Mouse (Mus musculus) forebrain, embryonic 15.5 days (tissue): ENCODE results near the gene Cntnap2. TPM values are rescaled to one million over a fixed set of nuclear protein-coding genes. Genes with fewer than 3 reads are reported as not detected.

ENCODE experiments used
- ATAC-seq: fragments of 200-750 bp; cut with Nextera tagmentation; replicated peaks from 2 replicates; pipeline ENCODE4 v1.8.0; 2017; ENCODE audit warnings: mild to moderate bottlenecking, moderate TSS enrichment, moderate library complexity
- H3K27ac ChIP-seq: fragments of 300-500 bp; sonication (generic); replicated peaks from 2 replicates; pipeline ENCODE4 v1.5.1; 2015; ENCODE audit warnings: mild to moderate bottlenecking, inconsistent platforms
- H3K27me3 ChIP-seq: fragments of 300-500 bp; sonication (generic); 2 replicates; pipeline ENCODE4 v1.6.1; 2015; ENCODE audit warnings: inconsistent platforms
- H3K36me3 ChIP-seq: fragments of 300-500 bp; sonication (generic); 2 replicates; pipeline ENCODE4 v1.6.1; 2015; ENCODE audit warnings: mild to moderate bottlenecking, inconsistent platforms
- H3K4me1 ChIP-seq: fragments of 300-500 bp; sonication (generic); 2 replicates; pipeline ENCODE4 v1.6.1; 2015; ENCODE audit warnings: inconsistent platforms
- H3K4me2 ChIP-seq: fragments of 300-500 bp; sonication (generic); replicated peaks from 2 replicates; pipeline ENCODE4 v1.6.1; 2015; ENCODE audit warnings: mild to moderate bottlenecking, inconsistent platforms
- H3K4me3 ChIP-seq: fragments of 300-500 bp; sonication (generic); 2 replicates; pipeline ENCODE4 v1.5.1; 2015; ENCODE audit warnings: mild to moderate bottlenecking, inconsistent platforms
- H3K9ac ChIP-seq: fragments of 300-500 bp; sonication (generic); replicated peaks from 2 replicates; pipeline ENCODE4 v1.6.1; 2015; ENCODE audit warnings: mild to moderate bottlenecking, inconsistent platforms
- H3K9me3 ChIP-seq: fragments of 300-500 bp; sonication (generic); 2 replicates; pipeline ENCODE4 v1.6.1; 2016; ENCODE audit warnings: inconsistent platforms
- WGBS: fragments of 180-500 bp; shearing (Covaris S2); methylation state at CpG from one replicate; pipeline ENCODE4 v1.1.7; 2015; ENCODE audit warnings: mixed read lengths; 5-methylcytosine and 5-hydroxymethylcytosine counted together
- polyA plus RNA-seq: library from polyadenylated mRNA; unstranded; fragments of >200 nt; fragmentation: Nextera tagmentation; extraction: Ambion mirVana; gene quantifications from 2 replicates; pipeline ENCODE4 v1.2.1, GENCODE M21; 2015

Gene Cntnap2
- polyA plus RNA-seq, 1 experiment from 2014 or later: 67.0 TPM

DNA sequence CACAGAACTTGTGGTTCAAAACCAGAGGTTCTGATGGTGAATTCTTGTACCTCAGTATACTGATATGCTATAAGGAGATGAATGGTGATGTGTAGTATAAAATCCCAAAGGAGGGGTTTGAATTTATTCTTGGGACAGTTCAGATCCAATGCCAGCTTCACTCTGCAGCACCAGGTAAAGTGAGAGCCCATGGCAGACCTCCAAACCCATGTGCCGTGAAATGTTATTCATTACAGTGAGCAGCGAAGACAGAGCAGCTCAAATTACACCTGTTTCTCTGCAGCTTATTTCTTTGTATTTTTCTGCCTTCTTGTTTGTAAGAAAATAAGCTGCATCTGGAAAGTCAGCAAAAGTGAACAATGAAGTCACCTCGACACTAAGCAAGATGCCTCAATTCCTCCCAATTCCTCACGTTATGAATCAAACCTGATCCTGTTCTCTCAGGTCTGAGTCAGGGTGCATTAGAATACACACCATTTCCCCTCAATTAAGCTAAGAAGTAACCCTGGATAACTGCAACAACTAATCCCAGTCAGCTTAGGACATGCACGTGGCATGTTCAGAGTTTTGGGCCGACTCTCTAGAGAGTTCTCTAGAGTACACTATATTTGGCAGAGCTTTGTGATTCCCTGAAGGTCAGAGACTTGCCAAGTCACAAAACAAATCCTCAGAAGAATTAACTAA, 915.5 kb downstream of the Cntnap2 start:
- Histone ChIP-seq H3K4me1 (no peaks in the 10 kb centered on the region), H3K36me3 (no peaks in the 10 kb centered on the region), H3K4me2 (no peak overlapping the region), H3K9me3 (no peaks in the 10 kb centered on the region), H3K9ac (no peak overlapping the region), H3K27me3 (no peaks in the 10 kb centered on the region), H3K4me3 (no peak overlapping the region), H3K27ac (no peak overlapping the region)
- ATAC-seq: no peak
- 43% methylated on average over 6 of the region's 6 CpGs for WGBS

DNA sequence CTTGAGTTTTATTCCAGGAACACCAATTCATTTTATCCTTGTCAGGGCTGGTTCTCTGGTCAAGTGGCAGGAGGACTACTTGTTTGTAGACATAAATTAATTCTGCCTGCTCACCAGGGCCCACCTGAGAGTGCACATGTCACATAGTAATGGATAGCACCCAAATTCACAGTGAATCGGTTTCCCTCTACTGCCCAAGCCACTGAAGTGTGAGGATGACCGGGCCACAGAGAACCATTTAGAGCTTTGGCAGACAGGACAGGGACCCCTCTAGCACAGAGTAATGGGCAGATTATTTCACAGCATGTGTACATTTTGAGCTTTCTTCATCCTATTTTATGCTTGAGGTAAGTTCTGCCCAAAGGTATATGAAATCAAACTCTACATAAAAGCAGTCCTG, 920.0 kb downstream of the Cntnap2 start:
- 83% methylated on average over 2 of the region's 2 CpGs for WGBS
- Histone ChIP-seq H3K4me2 (no peak overlapping the region), H3K9me3 (no peaks in the 10 kb centered on the region), H3K27ac (no peak overlapping the region), H3K9ac (no peak overlapping the region), H3K36me3 (no peaks in the 10 kb centered on the region), H3K4me3 (no peak overlapping the region), H3K27me3 (no peaks in the 10 kb centered on the region), H3K4me1 (no peaks in the 10 kb centered on the region)
- ATAC-seq: no peak

GRCm38 (mm10) chr6:45988051-45988450, 928.9 kb downstream of the Cntnap2 start:
- 48% methylated on average over 3 of the region's 3 CpGs for WGBS
- Histone ChIP-seq H3K4me1 (no peaks in the 10 kb centered on the region), H3K4me3 (no peak overlapping the region), H3K4me2 (no peak overlapping the region), H3K9ac (no peak overlapping the region), H3K36me3 (no peaks in the 10 kb centered on the region), H3K9me3 (no peaks in the 10 kb centered on the region), H3K27me3 (no peaks in the 10 kb centered on the region), H3K27ac (no peak overlapping the region)
- no peak for ATAC-seq

DNA sequence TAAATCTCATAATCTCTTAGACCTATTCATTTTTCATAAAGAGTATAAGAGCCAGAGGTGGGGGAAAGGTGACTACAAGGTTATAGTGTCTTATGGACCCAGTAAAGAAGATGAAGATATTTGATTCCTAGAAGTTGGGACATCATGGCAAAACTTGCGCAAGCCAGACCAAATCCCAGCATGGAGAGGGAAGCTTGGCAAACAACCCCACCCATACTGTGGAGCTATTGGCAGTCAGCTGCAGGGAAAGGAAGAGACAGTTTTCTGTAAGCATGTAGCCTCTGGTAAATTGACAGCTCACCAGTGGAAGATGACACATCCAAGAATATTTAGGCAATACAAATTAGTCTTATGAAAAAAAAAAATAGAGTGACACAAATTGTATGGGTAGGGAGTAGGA, 931.9 kb downstream of the Cntnap2 start:
- Histone ChIP-seq H3K4me2 (no peak overlapping the region), H3K4me1 (no peaks in the 10 kb centered on the region), H3K4me3 (no peak overlapping the region), H3K9ac (no peak overlapping the region), H3K27me3 (no peaks in the 10 kb centered on the region), H3K9me3 (no peaks in the 10 kb centered on the region), H3K36me3 (no peaks in the 10 kb centered on the region), H3K27ac (no peak overlapping the region)
- ATAC-seq: no peak
- 87% methylated on average over 1 of the region's 1 CpGs for WGBS

- H3K36me3 ChIP-seq: no peaks in the 10 kb centered on the region
- no peak overlapping the region for H3K4me3 ChIP-seq
- H3K4me1 ChIP-seq: no peaks in the 10 kb centered on the region
- H3K27ac ChIP-seq: no peak overlapping the region
- H3K4me2 ChIP-seq: no peak overlapping the region
- no peaks in the 10 kb centered on the region for H3K27me3 ChIP-seq
- no peak overlapping the region for H3K9ac ChIP-seq
- ATAC-seq: no peak
- no peaks in the 10 kb centered on the region for H3K9me3 ChIP-seq
- 79% methylated on average over 2 of the region's 2 CpGs for WGBS
These were observed 963.5 kb downstream of the Cntnap2 start for GRCm38 (mm10) chr6:46022515-46023143.

DNA sequence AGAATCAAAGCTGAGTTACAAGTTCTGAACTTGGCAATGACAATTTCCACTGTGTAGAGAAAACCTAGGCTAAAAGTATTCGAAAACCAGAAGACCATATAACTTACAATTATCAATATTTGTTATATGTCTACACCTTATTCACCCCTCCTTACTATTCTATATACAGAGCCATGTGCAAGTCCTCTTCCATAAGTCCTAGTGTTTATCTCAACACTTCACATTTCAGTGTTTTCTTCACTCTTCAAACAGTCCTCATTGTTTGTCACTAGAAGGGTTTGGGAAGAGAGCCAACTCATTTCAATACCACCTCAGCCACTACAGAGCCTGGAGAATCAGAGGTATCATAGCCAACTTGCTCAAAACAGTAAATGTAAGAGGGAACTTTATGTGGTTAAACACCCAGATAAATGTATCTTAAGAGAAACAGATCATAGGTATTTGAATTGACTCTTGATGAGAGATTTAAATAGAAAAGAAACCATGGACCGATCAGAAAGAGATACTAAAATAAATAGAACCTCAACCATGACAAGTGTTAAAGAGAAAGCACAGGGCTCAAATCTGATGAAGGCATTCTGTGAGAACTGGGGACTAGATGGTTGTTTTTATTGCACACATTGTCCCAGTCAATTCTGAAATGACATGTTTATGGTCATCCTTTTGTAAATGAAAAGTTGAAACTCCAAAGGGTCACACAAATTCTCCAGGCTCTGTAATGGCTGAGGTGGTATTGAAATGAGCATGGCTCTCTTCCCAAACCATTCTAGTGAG, 972.9 kb downstream of the Cntnap2 start:
- Histone ChIP-seq H3K4me3 (no peak overlapping the region), H3K9me3 (no peaks in the 10 kb centered on the region), H3K27ac (no peak overlapping the region), H3K27me3 (no peaks in the 10 kb centered on the region), H3K4me2 (no peak overlapping the region), H3K9ac (no peak overlapping the region), H3K36me3 (no peaks in the 10 kb centered on the region), H3K4me1 (no peaks in the 10 kb centered on the region)
- WGBS: 89% methylated on average over 2 of the region's 2 CpGs
- no peak for ATAC-seq

DNA sequence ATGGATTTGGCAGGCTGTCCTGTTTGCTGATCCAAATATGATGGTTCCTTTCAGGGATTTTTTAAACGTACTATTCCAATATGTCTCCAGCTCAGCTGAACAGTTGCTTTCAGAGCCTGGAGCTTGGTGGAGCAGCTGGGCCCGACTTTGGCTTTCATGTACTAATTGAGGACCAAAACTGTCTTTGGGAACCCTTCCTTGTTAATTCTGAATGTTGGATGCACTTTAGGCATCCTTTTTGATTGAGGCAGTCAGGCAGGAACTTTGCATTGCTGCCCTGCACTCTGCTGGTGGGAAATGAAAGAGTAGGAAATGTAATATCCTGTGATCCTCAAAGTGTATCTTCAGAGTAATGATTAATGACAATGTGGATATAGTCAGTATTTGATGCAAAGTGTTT, 974.0 kb downstream of the Cntnap2 start:
- Histone ChIP-seq H3K4me3 (no peak overlapping the region), H3K4me1 (no peaks in the 10 kb centered on the region), H3K9me3 (no peaks in the 10 kb centered on the region), H3K4me2 (no peak overlapping the region), H3K27me3 (no peaks in the 10 kb centered on the region), H3K36me3 (no peaks in the 10 kb centered on the region), H3K9ac (no peak overlapping the region), H3K27ac (no peak overlapping the region)
- 44% methylated on average over 2 of the region's 2 CpGs for WGBS
- peak; percentile 63; the same call in 1 of the 2 replicates for ATAC-seq

GRCm38 (mm10) chr6:46040671-46041070, 981.5 kb downstream of the Cntnap2 start:
- H3K9ac ChIP-seq: no peak overlapping the region
- H3K27ac ChIP-seq: no peak overlapping the region
- H3K27me3 ChIP-seq: no peaks in the 10 kb centered on the region
- no peak overlapping the region for H3K4me3 ChIP-seq
- ATAC-seq: no peak
- no peaks in the 10 kb centered on the region for H3K9me3 ChIP-seq
- WGBS: 84% methylated on average over 4 of the region's 4 CpGs
- no peaks in the 10 kb centered on the region for H3K36me3 ChIP-seq
- H3K4me1 ChIP-seq: no peaks in the 10 kb centered on the region
- no peak overlapping the region for H3K4me2 ChIP-seq

- H3K4me2 ChIP-seq: no peak overlapping the region
- H3K36me3 ChIP-seq: no peaks in the 10 kb centered on the region
- no peaks in the 10 kb centered on the region for H3K4me1 ChIP-seq
- H3K4me3 ChIP-seq: no peak overlapping the region
- no peak overlapping the region for H3K27ac ChIP-seq
- 15% methylated on average over 2 of the region's 2 CpGs for WGBS
- no peaks in the 10 kb centered on the region for H3K9me3 ChIP-seq
- peak; percentile 16; the same call in 1 of the 2 replicates for ATAC-seq
- no peak overlapping the region for H3K9ac ChIP-seq
- no peaks in the 10 kb centered on the region for H3K27me3 ChIP-seq
These were observed 1021.1 kb downstream of the Cntnap2 start for GRCm38 (mm10) chr6:46080236-46080635.

DNA sequence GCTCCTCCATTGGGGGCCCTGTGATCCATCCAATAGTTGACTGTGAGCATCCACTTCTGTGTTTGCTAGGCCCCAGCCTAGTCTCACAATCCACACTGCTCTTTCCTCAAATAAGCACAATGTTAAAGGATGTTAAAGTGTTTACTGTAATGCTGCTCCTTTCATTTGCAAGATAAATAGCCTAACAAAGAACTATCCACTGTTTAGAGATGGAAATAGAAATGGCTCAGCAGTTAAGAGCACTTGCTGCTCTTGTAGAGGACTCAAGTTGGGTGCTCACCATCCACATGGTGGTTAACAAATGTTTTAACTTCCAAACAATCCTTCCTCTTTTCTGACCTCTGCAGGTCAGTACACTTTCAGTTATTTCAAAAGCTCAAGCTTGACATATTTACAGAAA, 1022.3 kb downstream of the Cntnap2 start:
- H3K27me3 ChIP-seq: no peaks in the 10 kb centered on the region
- H3K4me3 ChIP-seq: no peak overlapping the region
- H3K36me3 ChIP-seq: no peaks in the 10 kb centered on the region
- no peak overlapping the region for H3K4me2 ChIP-seq
- H3K9me3 ChIP-seq: no peaks in the 10 kb centered on the region
- no peak for ATAC-seq
- H3K4me1 ChIP-seq: no peaks in the 10 kb centered on the region
- H3K27ac ChIP-seq: no peak overlapping the region
- no peak overlapping the region for H3K9ac ChIP-seq

DNA sequence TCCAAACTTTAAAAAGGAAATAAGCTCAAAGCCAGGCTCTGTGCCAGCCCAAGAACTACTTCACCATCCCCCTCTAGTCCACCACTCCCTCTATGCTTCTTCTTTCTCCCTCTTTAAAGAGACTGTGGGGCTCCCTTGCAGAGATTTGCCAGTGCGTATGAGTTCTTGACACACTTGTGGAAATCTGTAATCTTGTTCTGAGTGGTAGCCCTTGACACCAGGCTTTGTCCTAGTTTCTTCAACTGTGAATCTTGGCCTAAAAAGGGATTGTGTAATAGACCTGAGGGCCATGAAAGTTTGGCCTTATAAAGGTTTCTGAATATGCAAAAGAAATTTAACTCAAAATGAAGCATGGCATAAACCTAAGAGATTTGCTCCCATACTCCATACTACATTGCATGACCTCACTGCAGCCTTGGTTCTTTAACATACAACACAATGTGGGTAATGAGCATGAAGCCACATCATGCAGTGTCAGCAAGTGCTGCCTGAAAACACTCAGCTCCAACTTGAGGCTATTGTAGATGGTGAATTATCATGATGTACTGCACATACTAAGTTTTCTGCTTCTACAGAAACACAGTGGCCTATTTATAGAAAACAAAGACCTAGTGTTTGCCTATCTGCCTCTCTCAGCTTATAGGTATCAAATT, 1084.2 kb downstream of the Cntnap2 start:
- Histone ChIP-seq H3K27me3 (no peaks in the 10 kb centered on the region), H3K9ac (no peak overlapping the region), H3K9me3 (no peaks in the 10 kb centered on the region), H3K36me3 (no peaks in the 10 kb centered on the region), H3K4me2 (no peak overlapping the region), H3K4me1 (no peaks in the 10 kb centered on the region), H3K27ac (no peak overlapping the region), H3K4me3 (no peak overlapping the region)
- ATAC-seq: peak; percentile 95
- 43% methylated on average over 1 of the region's 1 CpGs for WGBS

DNA sequence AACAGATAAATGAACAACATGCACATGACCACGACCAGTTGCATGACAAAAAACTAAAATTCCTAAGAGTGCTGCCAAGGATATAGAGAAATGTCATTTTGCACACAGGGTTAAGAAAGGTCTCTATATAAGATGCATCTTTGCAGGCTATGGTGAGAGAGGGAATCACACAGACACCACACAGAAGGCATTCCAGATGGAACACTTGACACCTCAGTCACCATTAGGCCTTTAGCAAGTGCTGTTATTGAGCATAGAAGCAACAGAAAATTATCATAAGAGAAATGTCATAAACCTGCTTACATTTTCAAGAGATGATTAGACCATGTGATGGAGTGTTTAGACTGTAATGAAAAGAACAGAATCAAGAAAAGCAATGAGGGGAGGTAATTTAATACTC, 1107.7 kb downstream of the Cntnap2 start:
- no peaks in the 10 kb centered on the region for H3K4me1 ChIP-seq
- no peak overlapping the region for H3K4me3 ChIP-seq
- H3K36me3 ChIP-seq: no peaks in the 10 kb centered on the region
- H3K9me3 ChIP-seq: no peaks in the 10 kb centered on the region
- H3K27me3 ChIP-seq: no peaks in the 10 kb centered on the region
- no peak overlapping the region for H3K4me2 ChIP-seq
- no peak overlapping the region for H3K27ac ChIP-seq
- no peak overlapping the region for H3K9ac ChIP-seq
- ATAC-seq: peak; percentile 55; the same call in 1 of the 2 replicates
- WGBS: 66% methylated on average over 1 of the region's 1 CpGs
